Mouse (Mus musculus) T-helper 1 cell (primary cell): Measurements from ENCODE around the gene Ube2f.

Source experiments
- in situ Hi-C: fragments of 300-600 bp; cut with MboI, MseI; formaldehyde crosslinking; loops from one replicate; pipeline ENCODE4 v1.15.1; 2025; ENCODE audit warnings: high pct_unique_total_duplicates

The Ube2f gene

GRCm38 (mm10) chr1:91297799-91298744 is 48.0 kb downstream of the Ube2f start, which contains the start of gene Scly:
Gene Scly, plus strand, starts transcription at chr1:91298338.
- in situ Hi-C loops, result no loop called here

GRCm38 (mm10) chr1:91299026-91299706 is 49.1 kb downstream of the Ube2f start:
- in situ Hi-C loops, result no loop called here

GRCm38 (mm10) chr1:91299707-91300426 is 49.8 kb downstream of the Ube2f start:
- in situ Hi-C loops, result no loop called here

GRCm38 (mm10) chr1:91301206-91301920 is 51.3 kb downstream of the Ube2f start:
- in situ Hi-C loops, result no loop called here

- in situ Hi-C loops, result no loop called here
These were observed 51.9 kb downstream of the Ube2f start for GRCm38 (mm10) chr1:91302021-91302420.

- in situ Hi-C loops, result no loop called here
These were observed 54.5 kb downstream of the Ube2f start for GRCm38 (mm10) chr1:91304621-91305020.

GRCm38 (mm10) chr1:91309366-91310085 is 59.4 kb downstream of the Ube2f start:
- in situ Hi-C loops, result no loop called here

- in situ Hi-C loops, result no loop called here
These were observed 62.2 kb downstream of the Ube2f start for GRCm38 (mm10) chr1:91312273-91312672.

GRCm38 (mm10) chr1:91313251-91313650 is 63.1 kb downstream of the Ube2f start:
- in situ Hi-C loops, result no loop called here

GRCm38 (mm10) chr1:91317656-91318055 is 67.6 kb downstream of the Ube2f start:
- in situ Hi-C loops, result no loop called here

- in situ Hi-C loops, result no loop called here
These were observed 71.8 kb downstream of the Ube2f start, which contains the start of gene Espnl for GRCm38 (mm10) chr1:91321760-91322438. Gene Espnl, plus strand, starts transcription at chr1:91322075.

- in situ Hi-C loops, result no loop called here
These were observed 74.5 kb downstream of the Ube2f start for GRCm38 (mm10) chr1:91324646-91325045.

GRCm38 (mm10) chr1:91325488-91326042 is 75.5 kb downstream of the Ube2f start:
- in situ Hi-C loops, result no loop called here

- in situ Hi-C loops, result loop anchor here (10.0 kb wide), 1 partner anchor 1813 kb away; no protein-coding TSS in a partner anchor
These were observed 82.0 kb downstream of the Ube2f start for GRCm38 (mm10) chr1:91332102-91332501.

GRCm38 (mm10) chr1:91333582-91333981 is 83.5 kb downstream of the Ube2f start:
- in situ Hi-C loops, result loop anchor here (10.0 kb wide), 1 partner anchor 1811 kb away; no protein-coding TSS in a partner anchor

GRCm38 (mm10) chr1:91337355-91337754 is 87.3 kb downstream of the Ube2f start:
- in situ Hi-C loops, result loop anchor here (10.0 kb wide), 1 partner anchor 1807 kb away; no protein-coding TSS in a partner anchor
